In genomic region chr12:112210622-112211021, GRCm38 (mm10) we compare ENCODE assay signal across 14 mouse cellular contexts.
A peak's percentile ranks its signal among the peaks of the same experiment; 100 is the strongest.
DNase-seq lines count a peak whose midpoint lies in the region; ATAC-seq and TF ChIP-seq lines count a peak whose summit lies in the region.
"Had no signal": no experiment of that assay in that cellular context is flagged by ENCODE, and none has a peak within 500 bp of the region (broad histone marks: within the 10 kb centered on the region; RNA-seq: fewer than 3 reads in every experiment).

No protein-coding gene starts in this region.

- no peak overlapping the region for H3K4me2 ChIP-seq in intestine, embryonic 15.5 days (replicated peaks)
- H3K4me2 ChIP-seq in intestine, postnatal 0 days (replicated peaks; ENCODE audit: low read depth), result no peak overlapping the region
- no peak overlapping the region for H3K4me2 ChIP-seq in hindbrain, embryonic 12.5 days (replicated peaks)
- H3K4me2 ChIP-seq in limb, embryonic 15.5 days, result no peak overlapping the region
- H3K4me2 ChIP-seq: embryonic facial prominence, embryonic 13.5 days; heart, embryonic 15.5 days had no signal

- no peak for TF ChIP-seq POLR2A in cerebellum, adult 2 months (IDR thresholded peaks at IDR 0.05; ENCODE audit: borderline replicate concordance, insufficient read depth, low read length)

- ATAC-seq in intestine, embryonic 15.5 days, result peak; percentile 20; the same call in 1 of the 2 replicates
- no peak for ATAC-seq in intestine, postnatal 0 days
- ATAC-seq in hindbrain, embryonic 12.5 days (ENCODE audit: low FRiP score), result peak; percentile 64
- ATAC-seq in limb, embryonic 15.5 days (ENCODE audit: insufficient number of reproducible peaks, low FRiP score, low TSS enrichment, low read depth), result peak; percentile 71

- no peaks in the 10 kb centered on the region for H3K4me1 ChIP-seq in intestine, embryonic 15.5 days (replicated peaks)
- no peaks in the 10 kb centered on the region for H3K4me1 ChIP-seq in intestine, postnatal 0 days (replicated peaks; ENCODE audit: control insufficient read depth, insufficient read depth, low read length)
- peaks cover 68% of the 10 kb centered on the region for H3K4me1 ChIP-seq in forebrain, embryonic 10.5 days
- peaks cover 40% of the 10 kb centered on the region for H3K4me1 ChIP-seq in hindbrain, embryonic 12.5 days
- H3K4me1 ChIP-seq in limb, embryonic 15.5 days, result peaks cover 31% of the 10 kb centered on the region
- H3K4me1 ChIP-seq in cerebellum, adult 2 months (ENCODE audit: control insufficient read depth, insufficient read depth, low read length), result no peaks in the 10 kb centered on the region
- H3K4me1 ChIP-seq: heart, embryonic 15.5 days had no signal

- H3K36me3 ChIP-seq in intestine, embryonic 15.5 days, result no peaks in the 10 kb centered on the region
- H3K36me3 ChIP-seq in intestine, postnatal 0 days (ENCODE audit: control insufficient read depth, insufficient read depth), result no peaks in the 10 kb centered on the region
- H3K36me3 ChIP-seq in forebrain, embryonic 10.5 days (replicated peaks), result no peaks in the 10 kb centered on the region
- no peaks in the 10 kb centered on the region for H3K36me3 ChIP-seq in hindbrain, embryonic 12.5 days
- H3K36me3 ChIP-seq in limb, embryonic 15.5 days, result no peaks in the 10 kb centered on the region
- H3K36me3 ChIP-seq: embryonic facial prominence, embryonic 13.5 days; heart, embryonic 15.5 days had no signal

- H3K9ac ChIP-seq in intestine, embryonic 15.5 days, result no peak overlapping the region
- no peak overlapping the region for H3K9ac ChIP-seq in intestine, postnatal 0 days (ENCODE audit: low read depth, low read length)
- no peak overlapping the region for H3K9ac ChIP-seq in hindbrain, embryonic 12.5 days
- no peak overlapping the region for H3K9ac ChIP-seq in limb, embryonic 15.5 days
- H3K9ac ChIP-seq: embryonic facial prominence, embryonic 13.5 days; heart, embryonic 15.5 days had no signal

- WGBS in intestine, embryonic 15.5 days, result 53% methylated on average over 13 of the region's 13 CpGs
- WGBS in intestine, postnatal 0 days, result 60% methylated on average over 11 of the region's 13 CpGs
- WGBS in forebrain, embryonic 10.5 days, result 72% methylated on average over 13 of the region's 13 CpGs
- WGBS in hindbrain, embryonic 12.5 days, result 46% methylated on average over 11 of the region's 13 CpGs
- 11% methylated on average over 11 of the region's 13 CpGs for WGBS in limb, embryonic 15.5 days
- WGBS in cerebellum, adult 2 months, result 16% methylated on average over 13 of the region's 13 CpGs

- no peaks in the 10 kb centered on the region for H3K27me3 ChIP-seq in intestine, embryonic 15.5 days (replicated peaks)
- H3K27me3 ChIP-seq in intestine, postnatal 0 days (replicated peaks; ENCODE audit: control insufficient read depth, insufficient read depth, low read length), result no peaks in the 10 kb centered on the region
- peaks cover 40% of the 10 kb centered on the region for H3K27me3 ChIP-seq in forebrain, embryonic 10.5 days (ENCODE audit: poor library complexity, severe bottlenecking)
- peaks cover 22% of the 10 kb centered on the region for H3K27me3 ChIP-seq in hindbrain, embryonic 12.5 days
- peaks cover 19% of the 10 kb centered on the region for H3K27me3 ChIP-seq in limb, embryonic 15.5 days
- H3K27me3 ChIP-seq in cerebellum, adult 2 months (ENCODE audit: control insufficient read depth, insufficient read depth, low read length), result no peaks in the 10 kb centered on the region

- no peak overlapping the region for H3K4me3 ChIP-seq in intestine, embryonic 15.5 days (replicated peaks)
- H3K4me3 ChIP-seq in intestine, postnatal 0 days (ENCODE audit: low read depth, low read length), result no peak overlapping the region
- no peak overlapping the region for H3K4me3 ChIP-seq in forebrain, embryonic 10.5 days
- no peak overlapping the region for H3K4me3 ChIP-seq in hindbrain, embryonic 12.5 days
- no peak overlapping the region for H3K4me3 ChIP-seq in limb, embryonic 15.5 days
- no peak overlapping the region for H3K4me3 ChIP-seq in cerebellum, adult 2 months (replicated peaks; ENCODE audit: insufficient read depth, low read depth, low read length)
- H3K4me3 ChIP-seq: embryonic facial prominence, embryonic 13.5 days; gastrocnemius, adult 2 months; heart, embryonic 15.5 days had no signal

- no peak for DNase-seq in forebrain, embryonic 10.5 days (ENCODE audit: extremely low spot score, low spot score)
- no peak for DNase-seq in gastrocnemius, postnatal 14 days
- no peak for DNase-seq in cerebellum, adult 2 months
- DNase-seq in layer of hippocampus, postnatal 25 days (ENCODE audit: extremely low spot score in 1 of 2, low spot score in 1 of 2), result no peak
- DNase-seq: cerebellum, adult 18-20 months; gastrocnemius, adult 2 months; kidney, adult 11 months had no signal

- intact Hi-C loops in gastrocnemius, postnatal 14 days (cut with DNase I; ENCODE audit: low total_unique reads), result no loop called here

- no peak for TF ChIP-seq CTCF in intestine, postnatal 0 days (IDR thresholded peaks at IDR 0.05; ENCODE audit: low read depth)
- TF ChIP-seq CTCF in cerebellum, adult 2 months (IDR thresholded peaks at IDR 0.05; ENCODE audit: borderline replicate concordance, insufficient read depth, low read depth, low read length), result no peak

- no peak overlapping the region for H3K27ac ChIP-seq in intestine, embryonic 15.5 days
- no peak overlapping the region for H3K27ac ChIP-seq in intestine, postnatal 0 days (ENCODE audit: low read depth, low read length)
- peak overlapping the region; percentile 64; the same call in 1 of the 2 replicates for H3K27ac ChIP-seq in forebrain, embryonic 10.5 days
- H3K27ac ChIP-seq in hindbrain, embryonic 12.5 days, result no peak overlapping the region
- H3K27ac ChIP-seq in limb, embryonic 15.5 days, result no peak overlapping the region
- H3K27ac ChIP-seq in cerebellum, adult 2 months (ENCODE audit: insufficient read depth, low read length), result no peak overlapping the region
- H3K27ac ChIP-seq: embryonic facial prominence, embryonic 13.5 days; gastrocnemius, adult 2 months; heart, embryonic 15.5 days; macrophage had no signal

- H3K9me3 ChIP-seq in intestine, embryonic 15.5 days, result no peaks in the 10 kb centered on the region
- no peaks in the 10 kb centered on the region for H3K9me3 ChIP-seq in intestine, postnatal 0 days (ENCODE audit: control insufficient read depth)
- H3K9me3 ChIP-seq in forebrain, embryonic 10.5 days, result no peaks in the 10 kb centered on the region
- H3K9me3 ChIP-seq in hindbrain, embryonic 12.5 days (replicated peaks), result no peaks in the 10 kb centered on the region
- no peaks in the 10 kb centered on the region for H3K9me3 ChIP-seq in limb, embryonic 15.5 days
- H3K9me3 ChIP-seq: embryonic facial prominence, embryonic 13.5 days; heart, embryonic 15.5 days had no signal
